Mouse (Mus musculus): ENCODE results near the gene Samd8. TPM values are rescaled to one million over a fixed set of nuclear protein-coding genes. Genes with fewer than 3 reads are reported as not detected.

Samd8 gene
- total RNA-seq, 1 experiment from 2014 or later: 22.8 TPM

DNA sequence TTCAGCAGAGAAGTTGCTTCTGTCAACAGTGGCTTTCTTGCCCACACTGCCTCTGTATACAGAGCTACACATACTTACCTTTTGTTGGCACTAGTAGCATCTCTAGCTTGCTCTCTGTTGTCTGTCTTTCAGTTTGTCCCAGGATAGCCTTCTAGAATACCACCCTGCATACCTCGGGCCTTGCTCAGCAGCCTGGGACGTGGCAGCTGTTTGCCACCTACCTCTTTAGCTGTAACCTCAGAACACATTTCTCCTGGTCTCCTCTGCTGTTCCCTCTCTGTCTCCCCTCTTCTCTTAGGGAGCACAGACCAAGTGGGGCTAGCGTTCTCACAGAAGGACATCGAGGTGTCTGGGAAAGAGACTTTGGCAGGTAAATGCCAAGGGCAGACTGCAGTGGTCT, 7.9 kb upstream of the Samd8 start:
- no peak for ATAC-seq (ENCODE audit: extremely low read depth, insufficient number of reproducible peaks, low FRiP score, poor library complexity, severe bottlenecking)

DNA sequence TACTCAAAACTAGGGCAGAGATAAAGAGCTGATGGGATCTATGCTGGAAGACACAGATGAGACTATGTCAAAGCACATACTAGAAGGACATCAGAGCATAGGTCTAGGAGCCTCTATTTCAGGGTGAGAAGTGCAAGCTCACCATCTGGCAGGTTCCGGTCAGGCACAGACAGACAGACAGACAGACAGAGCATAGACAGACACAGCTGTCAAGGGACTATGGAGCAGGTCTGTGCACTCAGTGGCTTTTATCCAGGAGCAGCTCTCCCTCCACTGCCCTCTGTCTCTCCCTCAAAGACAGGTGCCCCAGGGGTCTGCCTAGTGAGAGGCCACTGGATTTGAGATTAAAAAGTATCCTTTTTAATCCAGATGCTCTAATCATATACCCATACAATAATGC, 6.2 kb upstream of the Samd8 start:
- ATAC-seq (ENCODE audit: extremely low read depth, insufficient number of reproducible peaks, low FRiP score, poor library complexity, severe bottlenecking): no peak

DNA sequence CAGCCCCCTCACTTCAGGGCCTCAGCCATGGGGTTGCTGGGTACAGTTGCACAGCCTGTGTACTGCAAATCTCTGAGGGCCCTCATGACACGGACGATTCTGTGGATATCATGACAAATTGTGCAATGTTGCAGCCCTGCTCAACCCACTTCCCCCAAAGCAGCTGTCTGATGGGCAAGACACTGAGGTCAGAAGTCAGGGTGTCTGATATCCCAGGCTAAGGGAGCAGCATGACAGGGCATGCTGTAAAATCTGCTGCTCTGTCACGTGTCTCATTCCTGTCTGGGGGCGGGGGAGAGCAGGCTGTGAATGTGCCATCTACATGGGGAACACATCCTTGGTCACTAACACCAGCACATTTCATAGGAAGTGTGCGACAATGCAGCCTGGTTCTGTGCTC, 5.2 kb upstream of the Samd8 start:
- peak; percentile 30; the same call in 1 of the 2 replicates for ATAC-seq (ENCODE audit: extremely low read depth, insufficient number of reproducible peaks, low FRiP score, poor library complexity, severe bottlenecking)

DNA sequence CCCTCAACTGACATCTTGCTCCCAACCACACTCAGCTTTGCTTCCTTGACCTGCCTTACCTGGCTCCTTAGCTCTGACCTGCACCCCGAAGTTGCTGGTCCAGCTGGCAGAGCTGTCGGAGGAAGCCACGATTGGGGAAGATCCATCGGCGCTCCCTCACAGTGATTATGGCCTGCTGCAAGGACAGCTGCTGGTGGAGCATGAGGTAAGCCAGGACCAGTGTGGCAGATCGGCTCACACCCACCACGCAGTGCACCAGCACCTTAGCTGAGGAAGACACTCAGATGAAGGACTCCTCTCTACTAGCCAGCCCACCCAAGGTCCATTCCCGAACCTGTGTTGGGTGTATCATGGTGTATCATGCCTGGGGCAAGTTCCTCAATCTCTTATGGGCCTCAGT, 4.1 kb upstream of the Samd8 start:
- no peak for ATAC-seq (ENCODE audit: extremely low read depth, insufficient number of reproducible peaks, low FRiP score, poor library complexity, severe bottlenecking)

DNA sequence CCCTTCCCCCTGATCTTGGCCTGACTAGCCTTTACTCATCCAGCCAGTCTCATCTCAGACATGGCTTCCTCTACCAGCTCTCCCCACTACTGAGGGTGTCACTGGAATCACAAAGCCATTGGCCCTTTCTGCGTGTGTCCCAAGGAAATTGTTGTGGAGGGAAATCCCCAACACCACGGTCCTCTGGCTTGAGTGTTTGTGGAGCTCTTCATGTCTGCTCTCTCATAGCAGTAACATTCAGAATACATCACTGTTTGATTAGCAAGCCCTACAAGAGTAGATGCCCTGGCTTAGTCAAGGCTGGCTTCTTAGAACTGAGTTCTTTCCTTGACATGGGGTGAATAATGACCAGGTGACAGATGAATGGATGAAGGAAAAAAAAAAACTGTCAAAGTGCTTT, 3.5 kb upstream of the Samd8 start:
- ATAC-seq (ENCODE audit: extremely low read depth, insufficient number of reproducible peaks, low FRiP score, poor library complexity, severe bottlenecking): no peak

DNA sequence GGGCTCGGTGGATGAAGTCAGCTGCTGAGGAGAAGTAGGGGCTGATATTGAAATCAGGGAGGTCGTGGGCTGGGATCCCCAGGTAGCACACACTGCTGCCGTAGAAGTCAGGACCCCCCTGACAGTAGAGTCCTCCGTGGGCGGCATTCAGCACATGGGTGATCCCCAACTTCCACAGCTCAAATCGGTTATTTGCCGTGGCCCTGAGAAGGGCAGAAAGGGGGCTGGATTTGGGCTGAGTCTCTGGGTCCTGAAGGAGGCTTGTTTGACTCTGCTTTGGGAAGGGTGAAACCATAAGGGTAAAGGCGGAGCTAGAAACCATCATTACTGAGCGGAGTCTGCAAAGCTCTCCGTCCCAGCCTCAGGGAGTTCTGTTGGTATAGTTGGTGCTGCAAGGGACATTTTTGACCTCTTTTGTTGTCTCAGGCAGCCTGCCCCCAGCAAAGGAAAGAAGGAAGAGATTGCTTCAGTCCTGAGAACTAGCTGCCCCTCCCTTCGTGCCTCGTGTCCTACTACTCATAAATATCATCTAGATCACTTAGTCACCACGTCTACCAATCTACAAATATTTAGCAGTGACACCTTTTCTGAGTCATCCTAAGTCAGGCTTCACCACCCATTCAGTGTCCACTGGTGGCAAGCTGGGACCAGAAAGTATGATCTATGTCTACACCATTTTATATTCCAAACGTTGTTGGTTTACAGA, 2.7 kb upstream of the Samd8 start:
- ATAC-seq (ENCODE audit: extremely low read depth, insufficient number of reproducible peaks, low FRiP score, poor library complexity, severe bottlenecking): no peak

DNA sequence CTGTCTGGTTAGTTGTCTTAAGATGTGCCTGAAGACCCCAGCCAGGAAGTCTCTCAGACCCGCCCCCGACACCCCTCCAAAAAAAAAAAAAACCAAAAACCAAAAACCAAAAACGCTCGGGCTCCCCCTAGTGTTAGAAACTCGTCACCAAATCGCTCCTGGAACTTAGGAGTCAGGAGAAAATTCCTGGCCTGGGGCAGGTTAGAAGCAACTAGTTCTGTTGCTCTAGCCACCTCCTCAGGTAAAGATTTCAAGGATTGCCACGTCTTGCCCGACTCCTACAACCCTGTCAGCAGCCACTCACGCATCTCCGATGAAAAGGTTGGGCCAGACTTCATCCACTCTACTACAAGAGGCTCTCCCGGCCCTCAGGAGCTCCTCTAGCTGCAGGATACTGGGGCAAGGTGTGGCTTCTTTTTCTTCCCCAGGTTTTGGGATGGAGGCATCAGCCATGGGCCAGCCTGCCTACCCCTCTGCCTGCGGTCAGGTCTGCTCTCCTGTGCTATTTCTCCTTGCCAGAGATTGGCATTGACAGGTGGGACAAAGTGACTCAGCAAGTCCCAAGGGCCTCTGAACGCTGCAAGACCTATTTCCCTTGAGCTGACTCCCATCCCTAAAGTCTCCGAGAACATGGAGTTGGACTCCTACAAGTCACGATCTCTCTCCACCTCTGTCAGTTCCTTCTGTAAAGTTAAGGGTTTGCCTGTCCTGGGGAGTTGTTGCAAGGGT, 2.0 kb upstream of the Samd8 start:
- ATAC-seq (ENCODE audit: extremely low read depth, insufficient number of reproducible peaks, low FRiP score, poor library complexity, severe bottlenecking): no peak

DNA sequence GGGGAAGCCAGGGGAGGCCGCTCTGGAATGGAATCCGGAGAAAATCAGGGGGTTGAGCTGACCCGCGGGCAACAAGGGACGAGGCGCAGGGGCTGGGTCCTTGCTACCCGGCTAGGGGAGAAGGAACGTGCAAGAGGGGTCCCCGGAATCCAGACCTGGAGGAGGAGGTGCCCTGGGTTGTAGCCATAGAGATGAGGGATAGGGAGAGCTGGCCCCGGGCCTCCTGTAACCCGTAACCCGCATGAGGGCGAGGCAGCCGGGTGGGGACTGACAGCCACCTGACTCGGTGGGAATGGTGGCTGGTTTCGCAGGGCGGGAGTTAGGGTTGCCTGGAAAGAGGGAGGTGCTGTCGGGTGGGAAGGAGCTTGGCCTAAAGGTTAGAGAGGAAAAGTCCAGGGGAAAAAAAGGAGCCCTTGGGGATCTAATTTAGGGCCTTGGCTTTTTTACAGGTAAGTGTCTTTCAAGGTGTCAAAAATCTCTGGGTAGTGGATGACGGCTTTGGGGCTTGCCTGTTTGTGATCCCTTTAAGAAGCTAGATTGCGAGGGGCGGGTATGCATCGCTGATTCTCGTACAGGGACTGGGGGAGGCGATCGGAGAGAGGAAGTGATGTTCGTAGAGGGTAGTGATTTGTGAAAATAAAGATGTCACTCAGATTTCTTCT, 681 bp downstream of the Samd8 start, which contains the start of gene Dusp13:
TSS of gene Dusp13 (minus strand) at position 301 of the 662 bp plus-strand sequence.
- ATAC-seq (ENCODE audit: extremely low read depth, insufficient number of reproducible peaks, low FRiP score, poor library complexity, severe bottlenecking): peak; percentile 71

DNA sequence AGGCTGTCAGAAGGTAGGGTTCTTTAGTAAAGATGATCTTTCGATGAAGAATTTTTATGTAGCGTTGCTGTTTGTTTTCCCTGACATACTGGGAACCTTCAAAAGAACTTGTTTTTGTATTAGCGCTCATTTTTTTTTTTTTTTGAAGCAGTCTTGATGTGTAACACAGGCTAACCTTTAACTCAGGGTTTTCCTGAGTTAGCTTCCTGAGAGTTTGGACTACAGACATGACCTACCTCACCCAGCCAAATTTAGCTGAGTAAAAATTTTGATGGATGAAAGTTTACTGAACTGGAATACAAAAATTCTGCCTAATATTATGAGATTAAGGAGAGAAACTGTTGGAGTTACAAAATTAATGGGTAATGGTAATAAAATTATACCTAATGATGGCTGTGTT, 2.1 kb downstream of the Samd8 start:
- no peak for ATAC-seq (ENCODE audit: extremely low read depth, insufficient number of reproducible peaks, low FRiP score, poor library complexity, severe bottlenecking)

DNA sequence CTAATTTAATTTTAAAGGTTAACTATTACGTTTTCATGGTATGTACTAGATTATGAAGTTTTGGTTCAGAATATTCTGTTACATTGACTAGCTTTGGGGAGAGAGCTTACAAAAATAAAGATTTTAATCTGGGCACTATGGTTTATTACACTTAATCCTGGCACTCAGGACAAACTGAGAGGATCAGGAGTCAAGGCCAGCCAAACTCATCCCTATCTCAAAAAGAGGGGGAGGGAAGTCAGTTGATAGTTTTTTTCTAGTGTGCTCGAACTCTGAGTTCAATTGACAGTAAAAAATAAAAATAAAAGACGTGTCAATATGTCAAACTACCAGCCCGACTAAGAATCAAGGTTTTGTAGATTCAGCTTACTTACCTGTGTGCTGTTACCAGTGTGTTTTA, 3.0 kb downstream of the Samd8 start:
- ATAC-seq (ENCODE audit: extremely low read depth, insufficient number of reproducible peaks, low FRiP score, poor library complexity, severe bottlenecking): no peak

DNA sequence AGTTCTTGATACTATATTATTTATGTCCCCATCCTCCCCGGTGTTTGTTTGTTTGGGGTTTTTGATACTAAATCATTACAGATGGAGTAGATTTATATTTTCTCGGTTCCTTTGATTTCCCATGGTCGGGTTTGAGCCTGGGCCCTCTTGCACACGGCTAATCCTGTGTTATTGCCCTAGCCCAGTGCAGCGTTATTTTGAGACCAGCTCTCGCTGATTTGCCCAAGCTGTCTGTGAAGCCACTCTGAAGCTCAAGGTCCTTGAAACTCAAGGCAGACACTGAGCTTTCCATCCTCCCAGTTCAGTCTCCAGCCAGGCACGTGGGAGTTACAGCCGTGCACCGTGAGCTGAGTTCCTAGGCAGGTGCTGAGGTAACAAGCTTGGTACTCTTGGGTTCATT, 11.2 kb downstream of the Samd8 start:
- ATAC-seq (ENCODE audit: extremely low read depth, insufficient number of reproducible peaks, low FRiP score, poor library complexity, severe bottlenecking): no peak

DNA sequence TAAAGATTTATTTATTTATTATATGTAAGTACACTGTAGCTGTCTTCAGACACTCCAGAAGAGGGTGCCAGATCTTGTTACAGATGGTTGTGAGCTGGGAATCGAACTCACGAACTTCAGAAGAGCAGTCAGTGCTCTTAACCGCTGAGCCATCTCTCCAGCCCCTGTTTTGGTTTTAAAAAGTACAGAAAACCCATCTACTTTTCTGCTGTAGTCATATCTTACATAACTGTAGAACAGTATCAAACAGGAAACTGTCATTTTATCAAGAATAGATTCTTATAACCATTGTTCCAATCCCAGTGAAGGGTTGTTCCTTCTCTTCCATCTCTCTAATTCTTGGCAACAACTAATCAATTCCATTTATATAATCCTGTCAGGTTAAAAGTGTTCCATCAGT, 13.4 kb downstream of the Samd8 start:
- no peak for ATAC-seq (ENCODE audit: extremely low read depth, insufficient number of reproducible peaks, low FRiP score, poor library complexity, severe bottlenecking)

DNA sequence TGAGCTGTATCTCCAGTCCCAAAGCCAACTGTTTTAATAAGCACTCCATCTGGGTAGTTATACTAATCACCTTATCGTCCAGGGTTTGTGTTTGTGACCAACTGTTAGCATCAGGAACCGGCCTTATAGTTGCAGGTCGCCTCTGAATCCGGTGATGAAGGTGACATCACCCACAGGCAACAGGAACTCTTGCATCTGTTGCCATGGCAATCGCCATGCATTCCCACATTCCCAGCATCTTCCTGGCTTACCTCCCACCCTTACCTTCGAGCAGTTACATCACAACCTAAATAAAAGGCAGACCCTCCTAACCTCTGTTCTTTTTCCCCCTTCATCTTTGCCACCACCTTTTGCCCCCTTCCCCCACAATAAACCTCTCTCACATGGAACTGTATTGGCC, 14.3 kb downstream of the Samd8 start:
- no peak for ATAC-seq (ENCODE audit: extremely low read depth, insufficient number of reproducible peaks, low FRiP score, poor library complexity, severe bottlenecking)

DNA sequence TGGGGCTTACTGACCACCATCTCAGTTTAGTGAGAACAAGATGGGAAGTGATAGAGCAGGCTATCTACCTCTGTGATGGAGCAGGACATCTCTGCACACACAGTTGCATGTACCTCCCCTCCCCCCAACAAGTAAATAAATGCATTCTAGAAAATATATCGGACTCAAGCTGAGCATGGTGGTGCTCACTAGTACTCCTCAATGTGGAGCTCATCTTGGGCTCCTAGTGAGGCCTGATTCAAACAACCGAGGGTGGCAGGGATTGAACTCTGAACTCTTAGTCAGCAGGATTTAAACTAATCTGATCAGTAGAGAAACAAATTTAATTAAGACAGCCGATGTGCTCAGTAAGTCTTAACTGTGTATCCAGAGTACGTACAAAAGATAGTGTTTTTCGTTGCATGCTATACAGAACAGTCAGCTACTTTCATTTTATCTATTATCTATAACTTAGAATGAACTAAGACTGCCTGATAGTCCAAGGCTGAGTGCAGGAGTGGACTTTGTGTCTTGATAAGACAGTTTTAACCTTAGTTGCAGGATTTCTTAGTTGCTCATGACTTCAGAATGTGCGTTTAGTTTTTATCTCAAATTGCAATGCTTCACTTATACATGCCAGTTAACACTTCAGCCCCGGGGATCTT, 15.5 kb downstream of the Samd8 start:
- ATAC-seq (ENCODE audit: extremely low read depth, insufficient number of reproducible peaks, low FRiP score, poor library complexity, severe bottlenecking): no peak

DNA sequence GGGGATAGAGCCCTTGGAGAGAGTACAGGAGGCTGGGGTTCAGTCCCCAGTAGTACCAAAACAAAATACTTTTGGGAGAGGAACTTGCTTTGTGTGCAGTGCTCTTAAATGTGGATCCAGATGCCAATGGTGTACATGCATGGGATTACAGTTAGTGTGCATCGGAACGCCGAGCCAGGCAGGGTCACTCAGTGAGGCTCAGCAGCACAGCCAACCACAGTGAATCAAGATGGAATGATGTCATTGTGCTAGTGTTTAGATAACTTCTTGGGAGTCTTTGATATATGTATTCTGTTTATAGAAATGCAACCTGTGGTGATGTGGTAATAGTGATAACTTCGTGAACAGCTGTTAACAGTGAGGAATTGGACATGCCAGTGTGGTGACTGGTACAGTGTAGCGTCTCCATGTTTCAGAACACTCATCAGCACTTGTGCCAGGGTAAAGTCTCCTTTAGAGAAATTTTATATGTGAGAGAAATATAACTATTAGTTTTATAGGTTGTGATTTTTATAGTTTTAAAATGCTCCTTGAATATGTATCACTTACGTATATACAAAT, 16.1 kb downstream of the Samd8 start:
- ATAC-seq (ENCODE audit: extremely low read depth, insufficient number of reproducible peaks, low FRiP score, poor library complexity, severe bottlenecking): no peak

DNA sequence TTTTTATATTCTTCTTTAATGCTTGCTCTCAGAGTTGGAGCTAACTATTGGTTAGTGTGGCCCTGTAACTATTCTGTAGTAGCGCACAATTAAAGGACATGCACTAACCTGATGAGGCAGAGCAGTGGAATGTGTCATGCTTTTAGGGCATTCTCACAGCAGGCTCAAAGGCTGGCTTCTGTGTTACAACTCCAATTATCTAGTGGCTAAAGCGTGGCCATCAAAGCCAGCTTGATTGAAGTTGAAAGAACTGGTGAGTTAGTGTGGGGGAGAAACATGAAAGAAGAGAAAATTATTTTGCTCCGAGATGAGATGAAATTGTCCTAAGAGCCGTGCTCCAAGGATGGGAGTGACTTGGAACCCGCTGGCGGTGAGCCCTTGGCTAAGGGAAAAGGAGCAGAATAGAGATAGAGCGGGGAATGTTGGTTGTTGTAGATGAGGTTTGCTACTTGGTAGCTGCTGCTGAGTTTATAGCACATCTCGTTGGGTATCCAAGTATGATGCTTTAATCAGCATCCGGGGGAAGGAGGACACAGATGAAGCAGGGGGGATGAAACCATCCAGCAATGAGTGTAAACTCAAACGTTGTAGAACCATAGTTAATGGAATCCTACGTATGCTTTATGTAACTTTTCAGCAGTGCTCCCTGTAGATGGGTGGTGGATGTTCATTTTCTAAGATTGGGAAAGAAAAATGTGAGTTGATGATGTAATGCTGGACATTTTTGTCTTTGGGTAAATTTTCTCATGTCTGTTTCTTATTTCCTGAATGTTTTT, 22.4 kb downstream of the Samd8 start:
- no peak for ATAC-seq (ENCODE audit: extremely low read depth, insufficient number of reproducible peaks, low FRiP score, poor library complexity, severe bottlenecking)

DNA sequence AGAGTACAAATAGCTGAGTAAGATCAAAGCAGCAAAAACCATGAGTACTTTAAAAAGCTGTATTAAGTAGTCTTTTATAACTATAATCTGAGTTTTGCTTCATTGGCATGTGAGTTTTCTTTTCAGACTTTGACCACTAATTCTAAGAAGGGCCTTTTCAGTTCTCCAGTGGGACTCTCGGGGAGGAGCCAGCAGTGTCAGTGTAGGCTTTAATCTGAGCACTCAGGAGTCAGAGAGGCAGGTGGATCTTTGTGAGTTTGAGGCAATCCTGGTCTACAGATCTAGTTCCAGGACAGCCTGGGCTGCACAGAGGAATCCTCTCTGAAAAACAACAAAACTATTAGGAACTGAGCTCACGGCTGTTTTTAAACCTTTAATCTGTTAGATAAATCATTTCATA, 23.6 kb downstream of the Samd8 start:
- no peak for ATAC-seq (ENCODE audit: extremely low read depth, insufficient number of reproducible peaks, low FRiP score, poor library complexity, severe bottlenecking)

DNA sequence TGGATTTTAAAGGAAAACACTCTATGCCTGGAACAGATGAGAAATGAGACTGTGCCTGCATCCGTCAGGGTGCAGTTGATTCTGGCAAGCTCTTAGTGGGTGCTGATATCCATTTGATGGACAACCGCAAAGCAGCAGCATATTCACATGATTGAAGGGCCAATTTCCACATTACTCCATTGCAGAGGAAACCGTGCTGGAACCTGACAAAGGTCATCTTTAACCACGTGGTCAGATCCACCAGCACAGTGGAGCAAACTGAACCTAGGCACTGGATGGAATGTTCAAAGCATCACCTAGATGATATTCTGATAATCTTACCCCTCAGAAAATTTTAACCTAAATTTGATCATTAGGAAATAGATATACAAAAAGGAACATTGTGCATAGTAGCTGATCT, 25.9 kb downstream of the Samd8 start:
- ATAC-seq (ENCODE audit: extremely low read depth, insufficient number of reproducible peaks, low FRiP score, poor library complexity, severe bottlenecking): no peak

DNA sequence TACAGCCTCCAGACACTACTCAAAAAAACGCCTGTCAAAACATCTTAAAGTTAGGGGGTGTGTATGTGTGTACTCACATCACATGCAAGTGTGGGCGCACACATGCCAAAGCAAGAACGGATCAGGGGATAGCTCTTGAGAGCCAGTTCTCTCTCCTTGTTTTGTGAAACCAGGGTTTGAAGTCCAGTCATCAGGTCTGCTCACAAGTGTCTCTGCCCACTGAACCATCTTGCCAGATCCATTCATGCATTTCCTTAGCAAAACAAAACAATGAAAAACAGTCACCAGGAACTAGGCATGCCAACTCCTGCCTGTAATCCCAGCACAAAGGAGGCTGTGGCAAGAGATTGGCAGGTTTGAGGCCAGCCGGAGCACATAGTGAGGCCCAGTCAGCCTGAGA, 36.2 kb downstream of the Samd8 start:
- no peak for ATAC-seq (ENCODE audit: extremely low read depth, insufficient number of reproducible peaks, low FRiP score, poor library complexity, severe bottlenecking)

Measured in neutrophil, adult 5-6 weeks (primary cell).